ENCODE assay signal across 12 mouse cellular contexts in the genomic region with DNA sequence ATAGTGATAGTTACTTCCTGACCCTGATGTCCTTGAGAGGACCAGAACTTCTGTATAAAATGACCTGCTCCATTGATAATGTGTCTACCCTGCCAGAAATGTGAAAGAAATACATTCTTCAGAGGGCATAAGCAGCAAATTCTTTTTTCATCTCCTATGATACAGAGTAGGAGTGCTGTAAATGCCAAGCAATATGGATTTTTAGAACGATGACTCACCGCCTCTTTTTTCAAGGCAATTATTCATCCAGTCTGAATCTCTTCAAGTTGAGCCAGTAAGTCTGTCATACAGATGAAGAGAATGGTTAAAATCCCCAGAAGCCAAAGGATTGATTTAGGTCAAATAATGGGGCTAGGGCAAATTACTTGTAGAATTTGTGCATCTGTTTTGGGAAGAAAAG.
DNase-seq lines count a peak whose midpoint lies in the region.
"Had no signal": no experiment of that assay in that cellular context is flagged by ENCODE, and none has a peak within 500 bp of the region (broad histone marks: within the 10 kb centered on the region; RNA-seq: fewer than 3 reads in every experiment).

No protein-coding gene starts in this region.

- intact Hi-C loops in left cerebral cortex, postnatal 25 days (cut with DNase I) = no loop called here
- intact Hi-C loops in left cerebral cortex, postnatal 4 days (cut with DNase I) = no loop called here

- peak; percentile 1 to 17 for DNase-seq in frontal cortex, postnatal 36 days (ENCODE audit: low spot score in 2 of 2)
- DNase-seq in frontal cortex, postnatal 14 days (ENCODE audit: low spot score in 2 of 2) = no peak
- peak; percentile 5 to 71 for DNase-seq in left cerebral cortex, postnatal 25 days (ENCODE audit: low spot score in 2 of 2)
- DNase-seq in left cerebral cortex, postnatal 4 days = no peak
- peak; percentile 43 for DNase-seq in Muller cell, postnatal 12 days (ENCODE audit: inconsistent ontology term)
- no peak for DNase-seq in spleen, postnatal 10 days (ENCODE audit: low spot score in 2 of 2)
- DNase-seq: adrenal gland, postnatal 10 days; cerebellum, adult 18-20 months; cerebellum, adult 9-11 months; cerebellum, postnatal 36 days; gastrocnemius, adult 2 months; gastrocnemius, postnatal 25 days had no signal

Comparison
In these comparisons a context has a peak if more than half of its experiments do, and no peak if none do; other contexts are left out.
1. DNase-seq: peak in frontal cortex, postnatal 36 days (2 of 2), left cerebral cortex, postnatal 25 days (2 of 2) and Muller cell, postnatal 12 days (single experiment); none in frontal cortex, postnatal 14 days (0 of 2), left cerebral cortex, postnatal 4 days (single experiment) and spleen, postnatal 10 days (0 of 2).